Mouse (Mus musculus): ENCODE measurements at regions not wholly inside any gene's neighbourhood (a gene's known extent, or its start where the extent isn't known, plus 50 kb on each side); places are given as distances from the start of the nearest gene placed in this dataset.

DNA sequence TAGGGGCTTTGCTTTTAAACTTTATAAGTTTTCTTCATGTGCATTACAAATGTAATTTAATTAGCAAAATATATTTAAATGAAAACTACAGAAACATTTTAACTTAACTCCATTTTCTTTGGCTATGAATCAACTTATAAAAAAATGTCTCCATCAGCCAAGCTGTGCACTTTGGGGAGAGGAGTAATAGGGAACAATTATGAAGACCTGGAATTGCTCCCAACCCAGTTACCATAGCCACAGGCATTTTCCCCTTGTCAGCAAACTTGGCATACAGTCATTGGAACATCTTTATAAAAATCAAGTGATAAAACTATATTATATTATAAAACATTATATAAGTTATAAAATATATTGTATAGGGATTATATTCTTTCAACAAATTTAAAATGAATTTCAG, 65.0 kb downstream of the Atxn7l3b start:
- DNase-seq (ENCODE audit: low spot score in 2 of 2), result no peak

DNA sequence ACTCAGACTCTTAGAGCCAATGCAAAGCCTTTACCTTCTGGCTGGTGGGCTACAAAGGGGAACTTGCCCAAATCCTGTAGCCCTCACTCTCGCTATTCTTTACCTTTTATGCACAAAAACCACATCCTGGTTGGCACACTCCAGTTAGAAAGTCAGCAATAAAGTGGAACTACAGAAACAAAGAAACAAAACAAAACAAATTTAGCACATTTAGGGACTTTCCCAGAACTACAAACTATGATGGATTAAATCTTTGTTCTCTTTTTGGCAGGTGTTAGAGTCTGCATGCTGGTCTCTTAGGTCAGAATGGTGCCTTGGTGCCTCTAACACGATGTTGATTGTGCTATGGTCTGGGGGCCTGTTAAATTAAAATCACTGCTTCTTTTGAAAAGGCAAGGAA, 65.4 kb downstream of the Atxn7l3b start:
- DNase-seq (ENCODE audit: low spot score in 2 of 2), result no peak

DNA sequence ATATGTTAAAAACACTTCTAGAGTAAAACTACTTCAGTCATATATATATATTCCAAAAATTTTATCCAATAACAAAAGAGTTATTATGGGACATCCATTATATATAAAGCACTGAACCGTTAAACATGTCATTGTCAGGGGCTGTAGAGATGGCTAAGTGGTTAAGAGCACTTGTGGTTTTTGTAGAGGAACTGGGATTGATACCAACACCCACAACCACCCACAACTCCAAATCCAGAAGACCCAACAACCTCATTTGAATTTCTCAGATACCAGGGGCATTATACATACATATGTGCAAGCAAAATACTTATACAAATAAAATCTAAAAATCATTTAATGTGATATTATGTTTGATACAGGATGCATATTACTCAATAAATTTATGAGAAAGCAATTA, 76.8 kb downstream of the Atxn7l3b start:
- DNase-seq (ENCODE audit: low spot score in 2 of 2), result no peak

DNA sequence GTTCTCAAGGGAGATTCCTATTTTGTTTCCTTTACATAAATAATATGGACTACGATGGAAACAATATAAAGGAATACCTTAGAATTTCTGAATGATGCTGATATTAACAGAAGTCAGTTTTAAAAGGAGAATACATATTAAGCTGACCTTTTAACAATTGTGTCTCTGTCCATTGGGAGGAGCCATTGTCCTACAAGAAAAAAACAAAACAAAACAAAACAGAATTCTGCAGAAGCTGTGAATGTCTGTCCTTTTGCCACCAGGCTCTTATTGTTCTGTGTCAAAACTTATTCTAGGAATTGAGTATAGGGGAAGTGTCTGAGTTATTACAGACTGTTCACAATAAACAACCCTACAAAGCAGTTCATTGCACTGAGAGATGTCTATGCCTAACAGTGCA, 82.6 kb downstream of the Atxn7l3b start:
- no peak for DNase-seq (ENCODE audit: low spot score in 2 of 2)

DNA sequence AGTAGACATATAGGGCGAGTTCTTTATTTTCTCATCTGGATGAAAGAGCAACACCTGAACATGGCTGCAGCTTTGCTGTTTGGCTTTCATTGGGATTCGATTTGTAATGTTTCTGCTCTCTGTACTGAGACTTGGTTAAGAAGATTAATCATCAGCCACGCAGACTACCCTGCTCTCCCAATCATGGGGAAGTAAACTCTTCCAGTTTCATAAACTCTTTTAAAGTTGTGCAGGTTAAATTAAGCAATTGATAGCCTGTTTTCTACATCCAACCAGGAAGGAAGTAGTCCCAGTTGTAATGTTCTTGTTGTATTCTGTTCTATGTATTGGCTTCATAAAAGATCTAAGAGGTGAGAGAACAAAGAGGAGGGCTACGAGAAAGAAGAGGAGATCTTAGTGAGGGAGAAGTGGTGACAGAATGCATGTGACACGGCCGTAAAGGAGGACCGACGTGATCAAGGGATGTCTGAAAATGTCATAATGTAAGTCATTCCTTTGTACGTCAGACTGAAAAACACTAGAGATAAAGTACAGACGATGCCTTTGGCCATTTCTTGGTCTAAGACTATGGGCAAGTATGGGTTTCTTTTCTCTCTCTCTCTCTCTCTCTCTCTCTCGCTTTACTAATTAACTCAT, 91.3 kb downstream of the Atxn7l3b start:
- no peak for DNase-seq (ENCODE audit: low spot score in 2 of 2)

DNA sequence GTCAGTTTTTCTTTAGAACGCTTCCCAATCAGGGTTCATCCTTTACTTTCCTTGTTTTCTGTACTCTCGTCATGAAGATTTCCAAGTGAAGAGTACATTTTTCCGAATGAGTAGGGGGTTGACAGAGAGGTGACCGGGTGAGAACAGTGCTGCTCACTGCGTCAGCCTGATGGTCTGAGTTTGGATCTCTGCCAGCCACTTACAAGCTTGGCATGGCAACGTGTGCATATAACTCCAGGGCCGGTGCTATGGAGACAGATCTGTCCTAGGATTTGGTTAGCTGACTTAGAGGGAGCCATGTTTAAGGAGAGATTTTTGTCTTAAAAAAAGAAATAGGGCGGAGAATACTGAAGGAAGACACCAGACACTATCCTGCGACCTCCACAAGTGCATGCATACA, 92.8 kb downstream of the Atxn7l3b start:
- DNase-seq (ENCODE audit: low spot score in 2 of 2), result no peak

DNA sequence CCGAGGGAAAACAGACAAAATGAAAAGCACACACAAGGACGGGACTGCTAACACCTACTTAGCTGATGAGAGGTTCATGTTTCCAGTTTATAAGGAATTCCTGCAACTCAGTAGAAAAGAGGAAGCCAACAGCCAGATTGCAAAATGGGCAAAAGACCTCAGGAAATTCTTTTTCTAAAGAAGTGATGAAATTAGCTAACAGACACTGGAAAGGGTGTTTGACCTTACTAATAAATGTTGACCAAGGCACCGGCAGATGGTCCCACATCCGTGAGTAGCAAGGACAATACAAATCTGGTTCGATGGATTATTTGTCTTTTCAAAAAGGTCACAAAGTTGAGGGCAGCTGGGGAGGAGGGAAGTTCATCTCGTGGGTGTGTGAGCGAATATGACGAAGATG, 93.3 kb downstream of the Atxn7l3b start:
- no peak for DNase-seq (ENCODE audit: low spot score in 2 of 2)

DNA sequence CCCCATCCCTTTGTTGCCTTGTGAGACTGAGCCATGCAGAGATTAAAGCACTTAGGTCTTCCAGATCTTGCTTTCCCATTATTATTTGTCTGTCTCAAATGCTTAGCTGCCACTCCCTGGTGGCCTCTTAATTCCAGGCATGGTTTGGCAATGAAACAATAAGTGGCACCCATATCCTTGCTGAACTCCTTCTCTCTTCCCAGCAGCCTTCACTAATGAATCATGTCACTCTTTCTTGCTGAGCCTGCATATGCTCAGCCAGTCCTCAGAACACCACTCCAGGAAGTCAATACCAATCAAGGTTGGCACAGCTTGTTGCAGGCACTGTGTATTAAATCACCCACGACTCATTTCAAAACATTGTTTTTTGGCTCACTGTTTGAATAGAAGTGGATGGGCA, 118.6 kb downstream of the Atxn7l3b start:
- DNase-seq (ENCODE audit: low spot score in 2 of 2), result no peak

DNA sequence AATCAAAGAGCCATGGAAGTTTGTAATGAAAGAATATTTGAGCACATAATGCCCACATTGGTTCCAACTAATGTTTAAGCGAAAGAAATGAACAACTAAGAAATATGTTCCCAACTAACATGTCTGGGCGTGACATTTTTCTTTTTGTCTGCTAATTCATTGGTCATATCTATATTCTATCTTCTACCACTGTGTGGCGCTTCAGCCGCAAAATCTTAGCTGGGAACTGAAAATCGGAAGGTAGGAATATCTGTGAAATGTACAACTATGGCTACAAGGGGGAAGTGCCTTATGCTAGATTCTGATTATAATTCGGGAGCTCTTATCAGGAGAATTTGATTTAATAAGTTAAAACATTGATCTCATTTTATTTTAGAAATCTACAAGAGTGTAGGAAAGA, 125.2 kb downstream of the Atxn7l3b start:
- DNase-seq (ENCODE audit: low spot score in 2 of 2), result no peak

DNA sequence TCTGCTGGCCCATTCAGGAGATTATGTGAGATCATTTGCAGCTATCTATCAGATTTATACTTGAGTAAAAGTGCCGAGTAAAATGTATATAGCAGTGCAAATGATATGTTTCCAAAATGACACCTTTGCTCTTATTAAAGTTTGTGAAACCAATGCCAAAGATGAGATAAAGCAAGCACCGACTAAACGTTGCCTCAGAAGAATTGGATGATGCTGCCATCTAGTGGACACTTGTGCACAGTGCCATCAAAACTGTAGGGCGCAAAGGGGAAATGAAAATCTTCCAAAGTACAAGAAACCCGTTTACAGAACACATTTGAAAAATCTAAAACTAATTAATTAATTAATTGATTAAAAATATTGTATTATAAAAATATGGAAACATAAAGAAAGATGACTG, 127.2 kb downstream of the Atxn7l3b start:
- peak; percentile 6 to 35 for DNase-seq (ENCODE audit: low spot score in 2 of 2)

DNA sequence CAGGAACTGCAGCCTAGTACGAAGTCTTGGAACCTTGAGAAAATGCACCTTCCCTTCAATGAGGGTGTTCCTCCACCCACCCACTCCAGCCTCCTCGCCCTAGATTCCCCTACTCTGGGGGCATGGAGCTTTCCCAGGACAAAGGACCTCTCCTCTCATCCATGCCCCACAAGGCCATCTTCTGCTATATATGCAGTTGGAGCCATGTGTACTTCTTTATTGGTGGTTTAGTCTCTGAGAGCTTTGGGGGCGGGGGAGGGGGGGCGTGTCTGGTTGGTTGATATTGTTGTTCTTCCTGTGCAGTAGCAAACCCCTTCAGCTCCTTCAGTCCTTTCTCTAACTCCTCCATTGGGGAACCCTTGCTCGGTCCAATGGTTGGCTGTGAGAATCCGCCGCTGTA, 130.2 kb downstream of the Atxn7l3b start:
- no peak for DNase-seq (ENCODE audit: low spot score in 2 of 2)

DNA sequence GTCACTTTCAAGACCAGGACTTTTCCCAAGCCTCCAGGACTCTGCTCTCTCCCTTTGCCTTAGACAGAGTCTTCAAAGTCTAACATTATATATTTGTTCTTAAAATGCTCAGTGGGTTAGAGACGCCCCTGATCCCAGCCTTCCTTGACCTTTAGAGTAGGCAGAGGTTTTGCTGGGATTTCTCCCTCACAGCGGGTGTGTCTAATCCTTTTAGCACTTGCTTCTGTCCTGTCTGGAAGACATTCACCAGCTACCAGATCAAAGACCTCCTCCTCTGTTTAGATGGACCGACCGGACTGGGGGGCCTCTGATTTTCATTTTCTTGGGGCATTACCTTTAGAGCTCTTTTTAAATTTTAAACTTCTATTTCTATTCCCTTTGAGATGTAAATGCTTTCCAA, 130.7 kb downstream of the Atxn7l3b start:
- no peak for DNase-seq (ENCODE audit: low spot score in 2 of 2)

DNA sequence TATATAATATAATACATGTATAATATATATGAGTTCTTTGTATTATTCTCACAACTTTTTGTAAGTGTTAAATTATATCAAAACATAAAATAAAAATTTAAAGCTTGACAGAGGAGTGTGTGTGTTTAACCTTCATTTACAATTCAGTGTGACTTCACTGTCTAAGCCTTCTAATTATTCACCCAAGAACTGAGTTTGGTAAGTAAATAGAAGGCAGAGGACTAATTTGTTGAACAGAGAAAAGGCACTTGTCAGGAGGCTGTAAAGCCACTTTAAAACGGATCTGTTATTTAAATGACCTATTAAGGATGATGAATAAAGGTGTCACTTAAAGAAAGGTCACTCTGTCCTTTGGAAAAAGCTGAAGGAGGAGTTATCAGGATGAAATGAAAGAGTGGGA, 132.9 kb downstream of the Atxn7l3b start:
- DNase-seq (ENCODE audit: low spot score in 2 of 2), result no peak

DNA sequence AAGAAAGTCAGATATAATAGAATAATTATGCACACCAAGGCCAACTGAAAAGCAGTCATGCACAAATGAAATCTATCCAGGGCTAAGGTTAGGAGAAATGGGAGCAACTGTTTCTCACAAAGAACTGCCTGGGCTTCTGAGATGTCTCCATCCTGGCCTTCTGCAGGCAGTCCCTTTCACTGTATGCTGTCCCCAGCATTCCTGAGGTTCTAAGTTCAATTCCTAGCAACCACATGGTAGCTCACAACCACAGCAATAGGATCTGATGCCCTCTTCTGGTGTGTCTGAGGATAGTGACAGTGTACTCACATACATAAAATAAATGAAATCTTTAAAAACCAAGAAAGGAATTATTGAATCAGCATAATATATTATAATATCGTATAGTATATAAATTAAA, 133.3 kb downstream of the Atxn7l3b start:
- DNase-seq (ENCODE audit: low spot score in 2 of 2), result no peak

DNA sequence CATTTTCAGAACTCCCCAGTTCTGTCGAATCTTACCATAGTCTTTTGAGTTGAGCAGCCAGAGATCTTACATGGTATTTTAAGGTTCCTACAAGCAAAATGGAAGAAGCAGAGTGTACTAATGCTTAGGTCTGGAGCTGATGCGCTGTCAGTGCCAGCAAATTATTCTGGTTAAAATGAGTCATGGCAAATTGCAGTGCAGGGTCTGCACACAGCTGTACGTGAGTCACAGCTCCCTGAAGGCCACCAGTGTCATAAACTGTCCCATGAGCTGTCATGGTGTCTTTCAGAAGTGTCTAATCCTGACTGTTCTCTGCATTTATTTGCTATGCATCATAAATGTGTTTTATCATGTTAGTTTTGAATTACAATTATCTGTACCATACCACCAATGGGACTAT, 140.6 kb downstream of the Atxn7l3b start:
- DNase-seq (ENCODE audit: low spot score in 2 of 2), result no peak

DNA sequence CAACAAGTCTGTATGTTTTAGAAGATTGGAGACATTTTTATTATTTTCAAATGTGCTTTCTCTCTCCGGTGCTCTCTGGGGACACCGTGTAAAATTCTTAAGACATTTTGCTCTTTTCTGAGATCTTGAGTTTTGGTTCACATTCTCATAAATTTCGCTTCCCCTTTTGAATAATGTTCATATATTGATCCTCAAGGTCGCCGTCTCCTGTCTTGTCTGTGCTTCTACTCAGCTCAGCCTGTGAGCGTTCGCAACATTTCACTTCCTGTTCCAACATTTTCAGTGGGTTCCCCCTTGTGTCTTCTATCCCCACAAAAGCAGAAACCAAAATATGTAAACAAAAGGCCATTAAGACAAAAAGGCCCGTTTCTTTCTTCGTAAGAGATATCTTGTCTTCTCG, 154.5 kb downstream of the Atxn7l3b start:
- DNase-seq (ENCODE audit: low spot score in 2 of 2), result no peak

DNA sequence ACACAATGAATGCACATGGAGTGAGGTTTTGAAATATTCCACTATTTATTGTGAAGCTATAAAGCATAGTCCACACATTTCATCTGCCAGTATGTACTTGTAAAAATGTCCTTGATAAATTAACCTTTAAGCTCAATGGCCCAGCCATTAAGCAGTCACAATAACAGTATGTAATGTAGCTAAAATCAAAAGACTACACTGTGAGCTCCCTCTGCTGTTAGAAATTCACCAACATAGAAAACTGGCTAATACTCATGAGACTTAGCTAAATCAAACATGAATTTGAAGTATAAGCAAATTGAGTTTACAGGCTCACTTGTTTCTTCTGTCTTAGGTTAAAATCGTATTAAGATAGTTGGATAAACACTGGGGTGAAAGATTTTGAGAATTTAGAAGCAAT, 182.1 kb downstream of the Atxn7l3b start:
- DNase-seq (ENCODE audit: low spot score in 2 of 2), result no peak

DNA sequence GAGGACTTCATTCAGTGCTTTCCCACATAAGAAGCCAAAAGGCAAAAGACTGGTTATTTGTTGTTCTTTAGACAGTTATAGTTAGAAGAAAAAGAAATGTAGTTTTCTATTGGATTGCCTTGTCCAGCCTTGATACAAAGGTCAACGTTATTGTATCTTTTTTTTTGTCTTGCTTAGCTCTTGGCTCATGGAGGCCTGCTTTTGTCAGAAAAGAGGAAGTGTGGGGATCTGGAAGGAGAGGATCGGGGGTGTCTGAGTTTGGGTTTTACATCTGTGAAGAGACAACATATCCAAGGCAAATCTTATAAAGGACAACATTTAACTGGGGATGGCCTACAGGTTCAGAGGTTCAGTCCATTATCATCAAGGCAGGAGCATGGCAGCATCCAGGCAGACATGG, 185.3 kb downstream of the Atxn7l3b start:
- DNase-seq (ENCODE audit: low spot score in 2 of 2), result no peak

DNA sequence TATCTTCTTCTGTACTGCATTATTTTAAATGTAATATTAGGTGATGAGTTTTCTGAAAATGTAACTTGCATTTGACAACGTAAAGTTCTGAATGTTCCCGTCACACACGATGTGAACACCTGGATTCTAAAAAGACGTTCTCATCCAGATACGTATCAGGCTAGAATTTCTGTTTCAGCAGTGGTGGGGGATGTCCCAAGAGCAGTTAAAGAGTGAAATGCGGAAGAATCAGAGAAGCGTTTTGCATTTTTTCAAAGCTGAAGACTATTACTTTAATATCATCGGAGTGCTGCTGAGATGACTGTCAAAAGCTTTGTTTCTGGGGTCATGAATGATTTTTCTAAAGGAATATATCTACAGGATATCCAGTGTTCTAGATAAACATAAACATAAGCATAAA, 186.7 kb downstream of the Atxn7l3b start:
- no peak for DNase-seq (ENCODE audit: low spot score in 2 of 2)

All from frontal cortex, postnatal 14 days (tissue).